Mouse (Mus musculus) stomach, embryonic 15.5 days (tissue): Measurements from ENCODE around the gene Ruvbl1. TPM values are rescaled to one million over a fixed set of nuclear protein-coding genes. Genes with fewer than 3 reads are reported as not detected.

Experiments used
- ATAC-seq: fragments of 200-750 bp; cut with Nextera tagmentation; 2 replicates; pipeline ENCODE4 v1.8.0; 2017; ENCODE audit warnings: low read depth, moderate number of reproducible peaks, moderate TSS enrichment; ENCODE audit not compliant: insufficient read depth, low FRiP score
- H3K27ac ChIP-seq: fragments of 300-500 bp; sonication (generic); 2 replicates; pipeline ENCODE4 v1.5.1; 2015; ENCODE audit warnings: mild to moderate bottlenecking, inconsistent platforms
- H3K27me3 ChIP-seq: fragments of 300-500 bp; sonication (generic); replicated peaks from 2 replicates; pipeline ENCODE4 v1.6.1; 2015; ENCODE audit warnings: inconsistent platforms
- H3K36me3 ChIP-seq: fragments of 300-500 bp; sonication (generic); 2 replicates; pipeline ENCODE4 v1.6.1; 2015; ENCODE audit warnings: inconsistent platforms
- H3K4me1 ChIP-seq: fragments of 300-500 bp; sonication (generic); 2 replicates; pipeline ENCODE4 v1.6.1; 2015; ENCODE audit warnings: inconsistent platforms
- H3K4me2 ChIP-seq: fragments of 300-500 bp; sonication (generic); 2 replicates; pipeline ENCODE4 v1.6.1; 2015; ENCODE audit warnings: mild to moderate bottlenecking, inconsistent platforms
- H3K4me3 ChIP-seq: fragments of 300-500 bp; sonication (generic); replicated peaks from 2 replicates; pipeline ENCODE4 v1.5.1; 2015; ENCODE audit warnings: inconsistent platforms
- H3K9ac ChIP-seq: fragments of 300-500 bp; sonication (generic); 2 replicates; pipeline ENCODE4 v1.6.1; 2015; ENCODE audit warnings: inconsistent platforms
- H3K9me3 ChIP-seq: fragments of 300-500 bp; sonication (generic); 2 replicates; pipeline ENCODE4 v1.6.1; 2016; ENCODE audit warnings: inconsistent platforms
- WGBS: fragments of 180-500 bp; shearing (Covaris S2); methylation state at CpG from one replicate; pipeline ENCODE4 v1.1.7; 2015; 5-methylcytosine and 5-hydroxymethylcytosine counted together
- polyA plus RNA-seq: library from polyadenylated mRNA; unstranded; fragments of >200 nt; fragmentation: Nextera tagmentation; extraction: Ambion mirVana; gene quantifications from 2 replicates; pipeline ENCODE4 v1.2.1, GENCODE M21; 2015

Gene Ruvbl1
- polyA plus RNA-seq, 1 experiment from 2014 or later, result 117 TPM

- ATAC-seq, result no peak
- no peaks in the 10 kb centered on the region for H3K9me3 ChIP-seq
- no peaks in the 10 kb centered on the region for H3K36me3 ChIP-seq
- H3K27me3 ChIP-seq, result no peaks in the 10 kb centered on the region
- 75% methylated on average over 3 of the region's 3 CpGs for WGBS
- H3K4me1 ChIP-seq, result no peaks in the 10 kb centered on the region
- H3K4me2 ChIP-seq, result no peak overlapping the region
- H3K27ac ChIP-seq, result no peak overlapping the region
- H3K9ac ChIP-seq, result no peak overlapping the region
- no peak overlapping the region for H3K4me3 ChIP-seq
Measured at GRCm38 (mm10) chr6:88523043-88523442, 57.8 kb downstream of the Ruvbl1 start.

DNA sequence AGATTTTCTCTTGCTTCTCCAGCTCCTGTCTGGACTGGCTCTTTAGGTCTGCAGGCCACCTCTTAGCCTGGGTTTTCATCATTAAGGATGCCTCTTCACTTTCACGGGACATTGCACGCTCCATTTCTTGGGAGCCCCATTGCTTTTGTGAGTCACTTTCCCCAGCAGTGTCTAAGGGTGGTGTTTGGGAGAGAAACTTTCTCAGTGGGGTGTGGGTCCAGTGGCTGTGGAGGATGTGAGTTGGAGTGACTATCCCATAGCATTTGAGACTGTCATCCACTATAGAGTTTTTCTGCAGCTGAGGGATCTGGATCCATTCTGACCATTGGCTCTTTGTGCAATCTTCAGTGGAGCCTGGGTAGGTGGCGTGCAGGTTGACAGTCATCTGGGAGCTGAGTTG is 58.2 kb downstream of the Ruvbl1 start:
- no peak for ATAC-seq
- no peaks in the 10 kb centered on the region for H3K9me3 ChIP-seq

DNA sequence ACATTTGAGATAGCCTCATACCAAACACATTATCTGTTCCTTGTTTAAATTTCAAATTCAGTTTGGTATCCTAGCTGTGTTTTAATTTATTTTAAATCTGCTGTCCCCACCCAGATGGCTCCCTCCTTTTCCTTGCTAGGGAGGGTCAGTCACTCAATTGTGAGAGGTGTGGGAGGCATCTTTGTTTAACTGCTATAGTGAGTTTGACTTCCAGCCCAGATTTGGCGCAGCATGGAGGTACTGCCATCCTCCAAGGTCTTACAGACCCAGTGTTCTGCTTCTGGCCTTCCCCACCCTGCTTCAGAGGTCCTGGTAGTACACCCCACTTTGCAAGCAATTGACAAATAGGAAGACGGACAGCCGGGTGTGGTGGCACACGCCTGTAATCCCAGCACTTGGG is 58.8 kb downstream of the Ruvbl1 start:
- Histone ChIP-seq H3K4me3 (no peak overlapping the region), H3K36me3 (no peaks in the 10 kb centered on the region), H3K9me3 (no peaks in the 10 kb centered on the region), H3K4me2 (no peak overlapping the region), H3K9ac (no peak overlapping the region), H3K27me3 (no peaks in the 10 kb centered on the region), H3K27ac (no peak overlapping the region), H3K4me1 (no peaks in the 10 kb centered on the region)
- ATAC-seq, result no peak
- 86% methylated on average over 4 of the region's 4 CpGs for WGBS

More for the DNA sequence above, 58.2 kb downstream of the Ruvbl1 start:
- 88% methylated on average over 3 of the region's 3 CpGs for WGBS
- H3K36me3 ChIP-seq, result no peaks in the 10 kb centered on the region
- H3K27ac ChIP-seq, result no peak overlapping the region
- H3K4me3 ChIP-seq, result no peak overlapping the region
- H3K27me3 ChIP-seq, result no peaks in the 10 kb centered on the region
- no peak overlapping the region for H3K9ac ChIP-seq
- no peak overlapping the region for H3K4me2 ChIP-seq
- no peaks in the 10 kb centered on the region for H3K4me1 ChIP-seq

DNA sequence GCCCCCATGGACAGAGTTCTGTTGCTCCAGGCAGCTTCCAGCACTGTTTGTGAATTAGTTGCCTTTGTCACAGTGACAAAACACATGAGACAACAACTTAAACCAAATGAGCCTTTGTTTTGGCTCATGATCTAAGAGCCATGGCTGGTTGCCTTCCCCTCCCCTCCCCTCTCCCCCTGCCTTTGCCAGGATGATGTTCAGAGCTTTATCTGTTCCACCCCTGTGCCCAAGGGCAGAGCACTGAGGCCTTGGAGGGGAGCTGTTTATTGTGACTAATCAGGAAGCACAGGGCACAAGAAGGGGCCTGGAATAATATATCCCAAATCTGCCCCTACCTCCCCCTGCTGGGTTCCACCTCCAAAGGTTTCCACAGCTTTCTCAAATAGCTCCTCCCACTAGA is 65.1 kb downstream of the Ruvbl1 start:
- no peaks in the 10 kb centered on the region for H3K36me3 ChIP-seq
- H3K9me3 ChIP-seq, result no peaks in the 10 kb centered on the region
- H3K9ac ChIP-seq, result no peak overlapping the region
- H3K4me3 ChIP-seq, result no peak overlapping the region
- H3K27ac ChIP-seq, result no peak overlapping the region
- H3K4me2 ChIP-seq, result no peak overlapping the region
- no peaks in the 10 kb centered on the region for H3K4me1 ChIP-seq
- no peaks in the 10 kb centered on the region for H3K27me3 ChIP-seq
- ATAC-seq, result no peak

DNA sequence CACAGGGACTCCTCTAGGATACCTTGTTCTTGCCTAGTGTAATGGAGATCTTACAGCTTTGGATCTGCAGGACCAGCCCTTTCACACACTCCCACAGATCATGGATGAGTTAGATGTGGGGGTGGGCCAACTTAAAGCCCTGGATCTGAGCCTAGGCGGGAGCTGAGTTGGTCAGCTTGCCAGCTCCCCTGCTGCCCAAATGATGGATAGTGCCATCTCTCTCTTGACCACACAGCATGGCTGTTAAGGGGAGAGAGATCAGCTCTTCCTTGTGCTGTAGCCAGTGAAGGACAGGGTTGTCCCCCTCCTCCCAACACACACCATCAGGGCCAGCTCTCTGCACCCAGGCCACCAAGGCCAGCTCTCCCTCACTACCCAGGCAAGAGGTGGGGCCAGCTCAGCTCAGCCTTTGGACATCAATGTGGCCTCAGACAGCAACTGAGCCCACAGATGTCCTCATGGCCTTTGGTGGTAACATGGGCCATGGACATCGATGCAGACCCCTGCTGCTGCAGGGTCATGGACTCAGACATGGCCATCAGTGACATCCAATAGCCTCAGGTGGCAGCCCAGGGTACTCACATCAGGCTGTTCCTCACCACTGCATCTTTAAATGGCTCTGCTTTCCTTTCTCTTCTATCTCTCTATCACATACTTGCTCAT is 75.0 kb downstream of the Ruvbl1 start:
- no peaks in the 10 kb centered on the region for H3K36me3 ChIP-seq
- 61% methylated on average over 2 of the region's 2 CpGs for WGBS
- no peak overlapping the region for H3K27ac ChIP-seq
- H3K27me3 ChIP-seq, result no peaks in the 10 kb centered on the region
- H3K9ac ChIP-seq, result no peak overlapping the region
- no peak overlapping the region for H3K4me2 ChIP-seq
- no peaks in the 10 kb centered on the region for H3K4me1 ChIP-seq
- H3K4me3 ChIP-seq, result no peak overlapping the region
- no peak for ATAC-seq
- no peaks in the 10 kb centered on the region for H3K9me3 ChIP-seq

GRCm38 (mm10) chr6:88544241-88544640 is 79.0 kb downstream of the Ruvbl1 start:
- no peak for ATAC-seq
- H3K27ac ChIP-seq, result no peak overlapping the region
- H3K9me3 ChIP-seq, result no peaks in the 10 kb centered on the region
- H3K4me1 ChIP-seq, result no peaks in the 10 kb centered on the region
- H3K4me2 ChIP-seq, result no peak overlapping the region
- H3K36me3 ChIP-seq, result no peaks in the 10 kb centered on the region
- H3K9ac ChIP-seq, result no peak overlapping the region
- peaks cover 18% of the 10 kb centered on the region for H3K27me3 ChIP-seq
- WGBS, result 74% methylated on average over 3 of the region's 3 CpGs
- H3K4me3 ChIP-seq, result no peak overlapping the region

GRCm38 (mm10) chr6:88544644-88545396 is 79.6 kb downstream of the Ruvbl1 start:
- Histone ChIP-seq H3K4me3 (no peak overlapping the region), H3K36me3 (no peaks in the 10 kb centered on the region), H3K4me2 (no peak overlapping the region), H3K4me1 (no peaks in the 10 kb centered on the region), H3K27ac (no peak overlapping the region), H3K9me3 (no peaks in the 10 kb centered on the region), H3K27me3 (peaks cover 18% of the 10 kb centered on the region), H3K9ac (no peak overlapping the region)
- WGBS, result 41% methylated on average over 11 of the region's 11 CpGs
- no peak for ATAC-seq

DNA sequence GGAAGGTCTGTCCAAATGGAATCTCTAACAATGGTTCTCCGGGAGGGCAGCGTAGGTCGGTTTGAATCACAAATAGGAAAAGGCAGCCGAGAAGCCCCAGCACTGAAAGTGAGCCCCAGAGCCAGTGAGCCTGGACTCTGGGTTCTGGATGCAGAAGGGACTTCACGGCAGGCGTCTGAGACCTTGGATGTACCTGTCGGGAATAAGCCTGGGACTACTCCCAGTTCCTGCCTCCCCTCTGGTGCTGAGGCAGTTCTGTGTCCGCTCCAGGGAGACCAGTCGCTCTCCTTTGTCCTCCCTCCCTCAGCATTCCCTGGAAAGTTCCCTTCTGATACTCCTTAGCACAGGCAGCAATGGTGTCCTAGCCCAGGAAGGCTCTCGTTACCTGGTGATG is 80.2 kb downstream of the Ruvbl1 start:
- Histone ChIP-seq H3K9ac (no peak overlapping the region), H3K36me3 (no peaks in the 10 kb centered on the region), H3K4me1 (no peaks in the 10 kb centered on the region), H3K4me3 (no peak overlapping the region), H3K27ac (no peak overlapping the region), H3K4me2 (no peak overlapping the region), H3K27me3 (peaks cover 18% of the 10 kb centered on the region), H3K9me3 (no peaks in the 10 kb centered on the region)
- no peak for ATAC-seq
- WGBS, result 39% methylated on average over 10 of the region's 10 CpGs

Other genes starting within 250 kb of the Ruvbl1 start
- not detected in 2 replicates for gene Dnajb8, start 243.1 kb upstream of the Ruvbl1 start, polyA plus RNA-seq
- 35.5 and 36.5 TPM in 2 replicates for gene Eefsec, start 18.9 kb upstream of the Ruvbl1 start, polyA plus RNA-seq
- gene Sec61a1, start 53.5 kb downstream of the Ruvbl1 start, polyA plus RNA-seq, result 260 and 295 TPM in 2 replicates
- gene Kbtbd12, start 172.5 kb downstream of the Ruvbl1 start, polyA plus RNA-seq, result 0.49 and 0.64 TPM in 2 replicates